Mouse (Mus musculus): ENCODE results near the gene Ankrd65. TPM values are rescaled to one million over a fixed set of nuclear protein-coding genes. Genes with fewer than 3 reads are reported as not detected.

Gene Ankrd65
- total and polyA plus RNA-seq, 3 experiments = 0.12 TPM; not detected in 2

DNA sequence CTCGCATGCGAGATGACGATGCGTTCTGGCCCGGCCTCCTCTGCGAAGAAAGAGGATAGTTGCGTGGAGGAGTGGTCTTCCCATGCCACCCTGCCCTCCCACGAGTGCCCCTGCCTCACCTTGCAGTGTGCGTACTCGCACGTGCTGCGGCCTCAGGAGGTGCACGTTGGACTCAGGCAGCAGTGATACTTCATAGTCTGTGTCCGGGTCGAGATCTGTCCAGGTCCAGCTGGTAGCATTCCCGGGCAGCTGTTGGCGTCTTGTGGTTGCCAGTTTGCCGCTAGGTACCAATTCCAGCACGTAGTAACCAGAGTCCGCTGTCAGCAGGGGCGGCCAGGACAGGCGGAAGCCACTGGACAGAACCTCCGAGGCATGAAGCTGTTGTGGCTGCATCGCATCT lies 19.6 kb upstream of the Ankrd65 start:
- peaks cover 3% of the 10 kb centered on the region; the same call in 1 of the 2 replicates for H3K79me2 ChIP-seq (ENCODE audit: control insufficient read depth, insufficient read depth, low read length, poor library complexity)
- peak overlapping the region in 1 of 2 experiments; percentile 84; a peak in 1 of 4 replicates for H3K4me3 ChIP-seq (ENCODE audit: control insufficient read depth in 1 of 2, insufficient read depth in 1 of 2, low read depth in 2 of 2, low read length in 2 of 2)
- peaks cover 0 to 17% of the 10 kb centered on the region in 2 experiments; a peak in 2 of 4 replicates for H3K4me1 ChIP-seq (ENCODE audit: control insufficient read depth in 1 of 2, insufficient read depth in 2 of 2, low read length in 2 of 2)
- H3K27me3 ChIP-seq (ENCODE audit: control insufficient read depth in 1 of 2, insufficient read depth in 2 of 2, low read length in 2 of 2) = no peaks in the 10 kb centered on the region
- DNase-seq (ENCODE audit: low read depth, low spot score) = no peak
- no peaks in the 10 kb centered on the region for H3K9me3 ChIP-seq (replicated peaks; ENCODE audit: insufficient read depth, low read length)
- TF ChIP-seq TCF12 (IDR thresholded peaks at IDR 0.05; ENCODE audit: low read depth, low read length) (no peak), SMC3 (IDR thresholded peaks at IDR 0.05; ENCODE audit: low read depth, low read length) (no peak), POLR2A (IDR thresholded peaks at IDR 0.05; ENCODE audit: control insufficient read depth in 1 of 2, insufficient read depth in 1 of 2, low read depth in 1 of 2, low read length in 2 of 2, poor library complexity in 1 of 2) (no peak), USF1 (IDR thresholded peaks at IDR 0.05; ENCODE audit: low read depth, low read length) (no peak), UBTF (IDR thresholded peaks at IDR 0.05; ENCODE audit: borderline replicate concordance, insufficient read depth, low read depth, low read length) (no peak), ZKSCAN1 (IDR thresholded peaks at IDR 0.05; ENCODE audit: low read depth, low read length) (no peak), BHLHE40 (IDR thresholded peaks at IDR 0.05; ENCODE audit: borderline replicate concordance, low read depth, low read length) (no peak)
- H3K27ac ChIP-seq (ENCODE audit: control insufficient read depth, low read depth, low read length) = no peak overlapping the region
- H3K36me3 ChIP-seq (ENCODE audit: control insufficient read depth in 1 of 2, insufficient read depth in 2 of 2, low read length in 2 of 2) = peaks cover 0 to 2% of the 10 kb centered on the region in 2 experiments; a peak in 1 of 4 replicates
- peak overlapping the region; percentile 97 for H3K9ac ChIP-seq (ENCODE audit: control insufficient read depth, low read depth, low read length, poor library complexity, severe bottlenecking)

GRCm38 (mm10) chr4:155771706-155772105 lies 18.5 kb upstream of the Ankrd65 start:
- DNase-seq (ENCODE audit: low read depth, low spot score) = no peak
- TF ChIP-seq POLR2AphosphoS5 (IDR thresholded peaks at IDR 0.05; ENCODE audit: borderline replicate concordance, low read depth, low read length) (no peak), GATA1 (IDR thresholded peaks at IDR 0.05; ENCODE audit: low read depth, low read length) (no peak), NELFE (IDR thresholded peaks at IDR 0.05; ENCODE audit: low read depth, low read length) (no peak), ZNF384 (IDR thresholded peaks at IDR 0.05; ENCODE audit: low read depth, low read length) (no peak), ZMIZ1 (IDR thresholded peaks at IDR 0.05; ENCODE audit: low read depth, low read length) (no peak), CHD2 (IDR thresholded peaks at IDR 0.05; ENCODE audit: low read length) (no peak), SIN3A (IDR thresholded peaks at IDR 0.05; ENCODE audit: low read length) (no peak), ZKSCAN1 (IDR thresholded peaks at IDR 0.05; ENCODE audit: low read depth, low read length) (no peak), ELF1 (IDR thresholded peaks at IDR 0.05; ENCODE audit: low read depth, low read length) (no peak), UBTF (IDR thresholded peaks at IDR 0.05; ENCODE audit: borderline replicate concordance, insufficient read depth, low read depth, low read length) (no peak), RAD21 (IDR thresholded peaks at IDR 0.05; ENCODE audit: low read depth, low read length) (no peak), ZC3H11A (IDR thresholded peaks at IDR 0.05; ENCODE audit: low read depth, low read length) (no peak), TBP (IDR thresholded peaks at IDR 0.05; ENCODE audit: low read depth, low read length) (no peak)
- H3K9me3 ChIP-seq (replicated peaks; ENCODE audit: insufficient read depth, low read length) = no peaks in the 10 kb centered on the region
- H3K36me3 ChIP-seq (ENCODE audit: control insufficient read depth in 1 of 2, insufficient read depth in 2 of 2, low read length in 2 of 2) = peaks cover 0 to 2% of the 10 kb centered on the region in 2 experiments; a peak in 2 of 4 replicates
- H3K27ac ChIP-seq (ENCODE audit: control insufficient read depth, low read depth, low read length) = no peak overlapping the region
- H3K4me3 ChIP-seq (ENCODE audit: control insufficient read depth in 1 of 2, insufficient read depth in 1 of 2, low read depth in 2 of 2, low read length in 2 of 2) = no peak overlapping the region
- no peaks in the 10 kb centered on the region for H3K27me3 ChIP-seq (ENCODE audit: control insufficient read depth in 1 of 2, insufficient read depth in 2 of 2, low read length in 2 of 2)
- peaks cover 3% of the 10 kb centered on the region; the same call in 1 of the 2 replicates for H3K79me2 ChIP-seq (ENCODE audit: control insufficient read depth, insufficient read depth, low read length, poor library complexity)
- peaks cover 0 to 26% of the 10 kb centered on the region in 2 experiments; a peak in 2 of 4 replicates for H3K4me1 ChIP-seq (ENCODE audit: control insufficient read depth in 1 of 2, insufficient read depth in 2 of 2, low read length in 2 of 2)
- no peak overlapping the region for H3K9ac ChIP-seq (ENCODE audit: control insufficient read depth, low read depth, low read length, poor library complexity, severe bottlenecking)

Data from MEL (cell line).